Comparison of ENCODE assay signal across 18 mouse cellular contexts in the genomic region with DNA sequence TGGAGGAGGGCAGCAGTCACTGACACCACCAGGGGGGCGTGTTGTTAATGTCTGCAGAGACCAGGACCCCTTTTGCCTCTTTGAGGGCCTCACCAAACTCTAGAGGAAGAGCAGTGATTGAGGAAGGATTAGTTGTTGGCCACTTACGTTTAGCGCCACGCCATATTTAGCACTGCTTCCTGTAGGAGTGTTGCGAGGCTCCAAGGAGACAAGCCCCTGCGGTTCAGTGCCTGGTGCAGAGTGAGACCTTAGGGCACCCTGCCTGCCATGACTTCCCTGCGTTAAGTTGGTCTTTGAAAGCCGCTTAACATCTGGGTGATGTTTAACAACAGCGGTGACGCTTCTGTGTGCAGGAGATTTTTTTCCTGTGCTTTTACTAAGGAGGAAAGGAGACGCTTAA. TPM values are rescaled to one million over a fixed set of nuclear protein-coding genes. Genes with fewer than 3 reads are reported as not detected.
A peak's percentile ranks its signal among the peaks of the same experiment; 100 is the strongest.
DNase-seq lines count a peak whose midpoint lies in the region; ATAC-seq and TF ChIP-seq lines count a peak whose summit lies in the region.
"Had no signal": no experiment of that assay in that cellular context is flagged by ENCODE, and none has a peak within 500 bp of the region (broad histone marks: within the 10 kb centered on the region; RNA-seq: fewer than 3 reads in every experiment).

No protein-coding gene starts in this region.

- intact Hi-C loops in heart, postnatal 10 days (cut with DNase I): no loop called here
- intact Hi-C loops in left cerebral cortex, postnatal 25 days (cut with DNase I): no loop called here
- intact Hi-C loops in left cerebral cortex, postnatal 36 days (cut with DNase I): no loop called here

- H3K27ac ChIP-seq in heart, embryonic 10.5 days: 0 out of 2 replicates have a peak overlapping the region, but pooled peaks have one; percentile 22
- H3K27ac ChIP-seq in kidney, postnatal 0 days: no peak overlapping the region
- H3K27ac ChIP-seq in limb, embryonic 10.5 days: peak overlapping the region; percentile 42
- H3K27ac ChIP-seq: embryonic facial prominence, embryonic 12.5 days; liver, embryonic 15.5 days; midbrain, embryonic 12.5 days had no signal

- no peaks in the 10 kb centered on the region for H3K36me3 ChIP-seq in heart, embryonic 10.5 days
- H3K36me3 ChIP-seq in kidney, postnatal 0 days (ENCODE audit: insufficient read depth, low read length): 0 out of 2 replicates have a peak, but pooled peaks cover 3% of the 10 kb centered on the region
- no peaks in the 10 kb centered on the region for H3K36me3 ChIP-seq in limb, embryonic 10.5 days
- H3K36me3 ChIP-seq: embryonic facial prominence, embryonic 12.5 days; liver, embryonic 15.5 days; midbrain, embryonic 12.5 days had no signal

- ATAC-seq in kidney, postnatal 0 days (replicated peaks; ENCODE audit: low FRiP score, low read depth): no peak
- peak; percentile 24; the same call in 1 of the 2 replicates for ATAC-seq in granulocyte monocyte progenitor cell, adult 5-6 weeks (replicated peaks; ENCODE audit: poor library complexity, severe bottlenecking)
- ATAC-seq: activated CD4-positive, CD25-positive, alpha-beta regulatory T cell, adult 4 months had no signal

- H3K9ac ChIP-seq in kidney, postnatal 0 days (ENCODE audit: low read depth, low read length): no peak overlapping the region
- H3K9ac ChIP-seq: embryonic facial prominence, embryonic 12.5 days; liver, embryonic 15.5 days; midbrain, embryonic 12.5 days had no signal

- peak overlapping the region; percentile 8; the same call in 1 of the 2 replicates for H3K4me3 ChIP-seq in heart, embryonic 10.5 days
- H3K4me3 ChIP-seq in kidney, postnatal 0 days (replicated peaks; ENCODE audit: low read depth, low read length): no peak overlapping the region
- no peak overlapping the region for H3K4me3 ChIP-seq in limb, embryonic 10.5 days
- H3K4me3 ChIP-seq: embryonic facial prominence, embryonic 12.5 days; liver, embryonic 15.5 days; midbrain, embryonic 12.5 days had no signal

- peaks cover 67% of the 10 kb centered on the region for H3K27me3 ChIP-seq in heart, embryonic 10.5 days (ENCODE audit: insufficient read depth, poor library complexity, severe bottlenecking)
- no peaks in the 10 kb centered on the region for H3K27me3 ChIP-seq in kidney, postnatal 0 days (ENCODE audit: insufficient read depth, low read length)
- H3K27me3 ChIP-seq in limb, embryonic 10.5 days (ENCODE audit: low read depth, poor library complexity, severe bottlenecking): peaks cover 61% of the 10 kb centered on the region

- H3K4me1 ChIP-seq in heart, embryonic 10.5 days: peaks cover 74% of the 10 kb centered on the region
- H3K4me1 ChIP-seq in kidney, postnatal 0 days (replicated peaks; ENCODE audit: insufficient read depth, low read length): peaks cover 47% of the 10 kb centered on the region
- H3K4me1 ChIP-seq in limb, embryonic 10.5 days: peaks cover 67% of the 10 kb centered on the region
- H3K4me1 ChIP-seq: liver, embryonic 15.5 days had no signal

- H3K4me2 ChIP-seq in kidney, postnatal 0 days (ENCODE audit: low read length): peak overlapping the region; percentile 26
- H3K4me2 ChIP-seq: embryonic facial prominence, embryonic 12.5 days; liver, embryonic 15.5 days; midbrain, embryonic 12.5 days had no signal

- H3K9me3 ChIP-seq in heart, embryonic 10.5 days: no peaks in the 10 kb centered on the region
- no peaks in the 10 kb centered on the region for H3K9me3 ChIP-seq in kidney, postnatal 0 days (replicated peaks; ENCODE audit: low read length)
- H3K9me3 ChIP-seq in limb, embryonic 10.5 days (replicated peaks): no peaks in the 10 kb centered on the region
- H3K9me3 ChIP-seq: embryonic facial prominence, embryonic 12.5 days; liver, embryonic 15.5 days; midbrain, embryonic 12.5 days had no signal

- WGBS in heart, embryonic 10.5 days: 17% methylated on average over 11 of the region's 11 CpGs
- 13% methylated on average over 11 of the region's 11 CpGs for WGBS in kidney, postnatal 0 days
- 36% methylated on average over 11 of the region's 11 CpGs for WGBS in limb, embryonic 10.5 days

- TF ChIP-seq CTCF in kidney, postnatal 0 days (IDR thresholded peaks at IDR 0.05; ENCODE audit: low read depth): no peak

- no peak for DNase-seq in heart, embryonic 10.5 days (ENCODE audit: low spot score)
- no peak for DNase-seq in heart, postnatal 10 days
- no peak for DNase-seq in kidney, postnatal 0 days (ENCODE audit: low spot score)
- no peak for DNase-seq in kidney, adult 8-10 months
- DNase-seq in limb, embryonic 10.5 days (ENCODE audit: low spot score): no peak
- DNase-seq in left cerebral cortex, postnatal 25 days (ENCODE audit: low spot score in 2 of 2): no peak
- DNase-seq in left cerebral cortex, postnatal 36 days (ENCODE audit: low spot score in 2 of 2): no peak
- DNase-seq: cerebellum, adult 9-10 months; right cerebral cortex, postnatal 25 days had no signal

RNA-seq across cellular contexts. Expression of gene Acvrl1, which starts 3.2 kb away (rescaled TPM):
- polyA plus RNA-seq in heart, embryonic 10.5 days (2016; fragmentation: Nextera tagmentation; extraction: Ambion mirVana): 2.7 and 5.2 TPM in 2 replicates
- total RNA-seq in heart, postnatal 10 days (2021): 10 to 100 TPM; 27.1 to 36.6 TPM
- polyA plus RNA-seq in kidney, postnatal 0 days (2015; fragmentation: Nextera tagmentation; extraction: Ambion mirVana): 16.9 and 17.8 TPM in 2 replicates
- 0.30 TPM in 1 of 2 replicates, not detected in the other for total RNA-seq in granulocyte monocyte progenitor cell, adult 5-6 weeks (2014; fragmentation: Nextera tagmentation)
- total RNA-seq in granulocyte monocyte progenitor cell, adult 5-6 weeks (2017): 0.73 and 2.7 TPM in 2 replicates
- 7.2 and 8.3 TPM in 2 replicates for polyA plus RNA-seq in limb, embryonic 10.5 days (2016; fragmentation: Nextera tagmentation; extraction: Ambion mirVana)
- 10 to 100 TPM; 12.3 to 12.5 TPM for total RNA-seq in left cerebral cortex, postnatal 25 days (2021)
- total RNA-seq in left cerebral cortex, postnatal 36 days (2021): 10 to 100 TPM; 13.2 to 16.7 TPM

RNA-seq across cellular contexts. Expression of gene Ankrd33, which starts 15.9 kb away (rescaled TPM):
- not detected in 2 replicates for polyA plus RNA-seq in heart, embryonic 10.5 days (2016; fragmentation: Nextera tagmentation; extraction: Ambion mirVana)
- total RNA-seq in heart, postnatal 10 days (2021): not detected
- polyA plus RNA-seq in kidney, postnatal 0 days (2015; fragmentation: Nextera tagmentation; extraction: Ambion mirVana): not detected in 2 replicates
- total RNA-seq in granulocyte monocyte progenitor cell, adult 5-6 weeks (2014; fragmentation: Nextera tagmentation): not detected in 2 replicates
- total RNA-seq in granulocyte monocyte progenitor cell, adult 5-6 weeks (2017): not detected in 2 replicates
- polyA plus RNA-seq in limb, embryonic 10.5 days (2016; fragmentation: Nextera tagmentation; extraction: Ambion mirVana): not detected in 2 replicates
- total RNA-seq in left cerebral cortex, postnatal 25 days (2021): not detected
- under 1 TPM in 1 of 2 experiments, not detected in 1; 0.27 TPM for total RNA-seq in left cerebral cortex, postnatal 36 days (2021)
- total RNA-seq: MEL; neutrophil, adult 5-6 weeks had no signal
- polyA plus RNA-seq: activated CD4-positive, CD25-positive, alpha-beta regulatory T cell, adult 4 months; C2C12; embryonic facial prominence, embryonic 12.5 days; gonadal fat pad, adult 2 months; liver, embryonic 15.5 days; midbrain, embryonic 12.5 days had no signal

RNA-seq across cellular contexts. Expression of gene Acvr1b, which starts 42.4 kb away (rescaled TPM):
- 5.4 and 5.6 TPM in 2 replicates for polyA plus RNA-seq in heart, embryonic 10.5 days (2016; fragmentation: Nextera tagmentation; extraction: Ambion mirVana)
- 10 to 100 TPM; 18.7 to 20.9 TPM for total RNA-seq in heart, postnatal 10 days (2021)
- polyA plus RNA-seq in kidney, postnatal 0 days (2015; fragmentation: Nextera tagmentation; extraction: Ambion mirVana): 5.8 and 6.4 TPM in 2 replicates
- total RNA-seq in granulocyte monocyte progenitor cell, adult 5-6 weeks (2014; fragmentation: Nextera tagmentation): 6.9 and 8.7 TPM in 2 replicates
- 6.9 and 9.9 TPM in 2 replicates for total RNA-seq in granulocyte monocyte progenitor cell, adult 5-6 weeks (2017)
- polyA plus RNA-seq in limb, embryonic 10.5 days (2016; fragmentation: Nextera tagmentation; extraction: Ambion mirVana): 5.0 and 5.7 TPM in 2 replicates
- total RNA-seq in left cerebral cortex, postnatal 25 days (2021): 100 to 1,000 TPM; 109 to 112 TPM
- total RNA-seq in left cerebral cortex, postnatal 36 days (2021): 100 to 1,000 TPM; 110 to 118 TPM

RNA-seq across cellular contexts. Expression of gene Fignl2, which starts 53.1 kb away (rescaled TPM):
- polyA plus RNA-seq in heart, embryonic 10.5 days (2016; fragmentation: Nextera tagmentation; extraction: Ambion mirVana): 0.28 and 0.60 TPM in 2 replicates
- total RNA-seq in heart, postnatal 10 days (2021): 1 to 10 TPM; 3.5 to 3.9 TPM
- polyA plus RNA-seq in kidney, postnatal 0 days (2015; fragmentation: Nextera tagmentation; extraction: Ambion mirVana): 0.38 and 0.47 TPM in 2 replicates
- total RNA-seq in granulocyte monocyte progenitor cell, adult 5-6 weeks (2014; fragmentation: Nextera tagmentation): not detected in 2 replicates
- total RNA-seq in granulocyte monocyte progenitor cell, adult 5-6 weeks (2017): not detected in 2 replicates
- 0.98 and 1.9 TPM in 2 replicates for polyA plus RNA-seq in limb, embryonic 10.5 days (2016; fragmentation: Nextera tagmentation; extraction: Ambion mirVana)
- 1 to 10 TPM; 1.5 to 1.8 TPM for total RNA-seq in left cerebral cortex, postnatal 25 days (2021)
- 1 to 10 TPM; 1.5 TPM for total RNA-seq in left cerebral cortex, postnatal 36 days (2021)
- total RNA-seq: MEL had no signal
- polyA plus RNA-seq: activated CD4-positive, CD25-positive, alpha-beta regulatory T cell, adult 4 months had no signal

Comparison
In these comparisons a context has a peak if more than half of its experiments do, and no peak if none do; other contexts are left out.
1. RNA of gene Acvr1b, which starts 42.4 kb away (total RNA-seq): 110 to 118 TPM in left cerebral cortex, postnatal 36 days and 109 to 112 TPM in left cerebral cortex, postnatal 25 days; 18.7 to 20.9 TPM in heart, postnatal 10 days and 6.9 to 9.9 TPM in granulocyte monocyte progenitor cell, adult 5-6 weeks; every median in the first group is over 4 times any median in the second.